Mouse (Mus musculus) forebrain, embryonic 13.5 days (tissue): Measurements from ENCODE around the gene Prdx2. TPM values are rescaled to one million over a fixed set of nuclear protein-coding genes. Genes with fewer than 3 reads are reported as not detected.
A peak's percentile ranks its signal among the peaks of the same experiment; 100 is the strongest.

Experiments used
- ATAC-seq: fragments of 200-750 bp; cut with Nextera tagmentation; 2 replicates; pipeline ENCODE4 v1.8.0; 2017
- H3K27ac ChIP-seq: fragments of 300-500 bp; sonication (generic); 2 replicates; pipeline ENCODE4 v1.5.1; 2015; ENCODE audit warnings: inconsistent platforms, mild to moderate bottlenecking, moderate library complexity
- H3K27me3 ChIP-seq: fragments of 300-500 bp; sonication (generic); 2 replicates; pipeline ENCODE4 v1.6.1; 2015; ENCODE audit warnings: mild to moderate bottlenecking, inconsistent platforms
- H3K36me3 ChIP-seq: fragments of 300-500 bp; sonication (generic); 2 replicates; pipeline ENCODE4 v1.6.1; 2015; ENCODE audit warnings: mild to moderate bottlenecking, inconsistent platforms; ENCODE audit not compliant: poor library complexity, severe bottlenecking
- H3K4me1 ChIP-seq: fragments of 300-500 bp; sonication (generic); 2 replicates; pipeline ENCODE4 v1.6.1; 2015; ENCODE audit warnings: inconsistent platforms
- H3K4me2 ChIP-seq: fragments of 300-500 bp; sonication (generic); 2 replicates; pipeline ENCODE4 v1.6.1; 2015; ENCODE audit warnings: inconsistent platforms, mild to moderate bottlenecking, moderate library complexity
- H3K4me3 ChIP-seq: fragments of 300-500 bp; sonication (generic); 2 replicates; pipeline ENCODE4 v1.5.1; 2015; ENCODE audit warnings: mild to moderate bottlenecking, inconsistent platforms
- H3K9ac ChIP-seq: fragments of 300-500 bp; sonication (generic); 2 replicates; pipeline ENCODE4 v1.6.1; 2015; ENCODE audit warnings: mild to moderate bottlenecking, inconsistent platforms
- H3K9me3 ChIP-seq: fragments of 300-500 bp; sonication (generic); replicated peaks from 2 replicates; pipeline ENCODE4 v1.6.1; 2016; ENCODE audit warnings: inconsistent platforms
- WGBS: fragments of 180-500 bp; shearing (Covaris S2); methylation state at CpG from one replicate; pipeline ENCODE4 v1.1.7; 2015; 5-methylcytosine and 5-hydroxymethylcytosine counted together
- polyA plus RNA-seq: library from polyadenylated mRNA; unstranded; fragments of >200 nt; fragmentation: Nextera tagmentation; extraction: Ambion mirVana; gene quantifications from 2 replicates; pipeline ENCODE4 v1.2.1, GENCODE M21; 2015

The Prdx2 gene
- polyA plus RNA-seq, 1 experiment from 2014 or later, result 1,662 TPM

DNA sequence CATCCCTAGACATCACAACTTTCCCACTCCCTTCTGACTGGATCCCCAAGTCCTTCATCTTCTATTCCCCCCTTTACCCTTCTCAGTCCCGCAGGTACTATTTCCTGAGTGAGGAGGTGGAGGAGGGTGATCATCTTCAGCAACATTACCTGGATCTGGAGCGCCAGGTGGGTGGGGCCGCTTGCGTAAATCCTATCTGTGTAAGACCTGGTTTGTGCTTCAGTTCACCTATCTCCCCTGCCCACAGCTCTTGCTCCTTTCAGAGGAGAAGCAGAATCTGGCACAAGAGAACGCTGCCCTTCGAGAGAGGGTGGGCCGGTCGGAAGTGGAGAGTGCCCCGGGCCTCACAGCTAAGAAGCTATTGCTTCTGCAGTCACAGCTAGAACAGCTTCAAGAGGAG lies 25.0 kb downstream of the Prdx2 start:
- WGBS, result 91% methylated on average over 9 of the region's 9 CpGs
- no peak overlapping the region for H3K4me3 ChIP-seq
- no peak overlapping the region; the same call in 1 of the 2 replicates for H3K9ac ChIP-seq
- no peaks in the 10 kb centered on the region for H3K36me3 ChIP-seq
- H3K27me3 ChIP-seq, result peaks cover 17% of the 10 kb centered on the region; the same call in 1 of the 2 replicates
- H3K9me3 ChIP-seq, result no peaks in the 10 kb centered on the region
- peaks cover 25% of the 10 kb centered on the region for H3K4me1 ChIP-seq
- ATAC-seq, result no peak
- H3K4me2 ChIP-seq, result no peak overlapping the region
- H3K27ac ChIP-seq, result no peak overlapping the region

DNA sequence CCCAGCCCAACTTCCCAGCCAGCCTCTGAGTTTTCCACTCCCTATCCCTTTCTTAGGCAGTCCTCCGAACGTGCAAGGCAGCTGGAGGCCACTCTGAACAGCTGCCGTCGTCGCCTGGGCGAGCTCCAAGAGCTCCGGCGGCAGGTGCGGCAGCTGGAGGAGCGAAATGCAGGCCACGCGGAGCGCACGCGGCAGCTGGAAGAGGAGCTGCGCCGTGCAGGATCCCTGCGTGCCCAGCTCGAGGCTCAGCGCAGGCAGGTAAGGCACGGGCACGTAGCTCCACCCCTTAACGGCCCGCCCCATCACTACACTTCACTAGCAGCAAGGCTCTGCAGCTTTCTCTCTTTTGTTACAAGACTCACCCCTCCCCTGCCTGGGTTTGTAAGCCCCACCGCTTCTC lies 26.3 kb downstream of the Prdx2 start:
- Histone ChIP-seq H3K4me2 (peak overlapping the region; percentile 32), H3K27me3 (peaks cover 17% of the 10 kb centered on the region; the same call in 1 of the 2 replicates), H3K36me3 (no peaks in the 10 kb centered on the region), H3K27ac (no peak overlapping the region), H3K4me1 (peaks cover 22% of the 10 kb centered on the region), H3K9ac (peak overlapping the region; percentile 30; the same call in 1 of the 2 replicates), H3K4me3 (no peak overlapping the region), H3K9me3 (no peaks in the 10 kb centered on the region)
- WGBS, result 20% methylated on average over 25 of the region's 25 CpGs
- ATAC-seq, result peak; percentile 25; the same call in 1 of the 2 replicates

DNA sequence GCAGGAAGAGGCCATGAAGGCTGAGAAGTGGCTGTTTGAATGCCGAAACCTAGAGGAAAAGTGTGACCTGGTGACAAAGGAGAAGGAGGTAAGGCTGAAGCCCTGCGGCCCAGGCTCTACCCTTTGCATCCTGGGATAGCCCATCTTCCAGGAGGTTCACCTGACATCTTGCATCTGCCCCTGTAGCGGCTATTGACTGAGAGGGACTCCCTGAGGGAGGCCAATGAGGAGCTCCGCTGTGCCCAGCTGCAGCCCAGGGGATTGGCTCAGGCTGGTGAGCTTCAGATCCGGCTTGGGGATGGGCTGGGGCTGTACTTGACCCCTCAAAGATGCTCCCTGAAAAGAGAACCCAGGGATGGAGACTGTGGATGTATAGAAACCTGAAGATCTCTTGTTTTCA lies 27.6 kb downstream of the Prdx2 start:
- 82% methylated on average over 5 of the region's 5 CpGs for WGBS

DNA sequence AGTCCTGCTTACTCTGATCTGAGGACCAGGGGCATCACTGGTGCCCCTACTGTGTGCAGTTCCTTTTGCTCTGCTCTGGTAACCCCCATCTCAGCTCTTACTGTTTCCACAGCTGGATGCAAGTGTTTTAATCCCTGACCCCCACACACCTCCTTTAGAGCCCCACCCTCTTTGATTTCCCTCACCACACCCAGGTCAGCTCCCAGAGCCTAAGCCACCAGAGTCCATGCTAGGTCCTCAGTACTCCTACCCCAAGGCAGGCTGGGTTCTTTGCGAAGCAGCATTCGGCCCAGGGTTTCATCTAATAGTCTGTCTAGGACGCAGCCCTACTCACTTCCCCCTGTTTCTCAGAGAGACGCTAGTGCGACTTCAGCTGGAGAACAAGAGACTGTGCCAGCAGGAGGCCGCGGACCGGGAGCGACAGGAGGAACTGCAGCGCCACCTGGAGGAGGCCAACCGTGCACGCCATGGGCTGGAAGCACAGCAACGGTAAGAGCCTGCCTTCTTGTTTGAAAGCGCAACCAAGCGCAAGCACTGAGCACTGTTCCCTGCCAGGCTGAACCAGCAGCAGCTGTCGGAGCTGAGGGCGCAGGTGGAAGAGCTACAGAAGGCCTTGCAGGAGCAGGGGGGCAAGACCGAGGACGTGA lies 28.4 kb downstream of the Prdx2 start:
- peak overlapping the region; percentile 48 for H3K9ac ChIP-seq
- H3K9me3 ChIP-seq, result no peaks in the 10 kb centered on the region
- ATAC-seq, result peak; percentile 86
- 0 out of 2 replicates have a peak overlapping the region, but pooled peaks have one; percentile 25 for H3K27ac ChIP-seq
- H3K4me2 ChIP-seq, result peak overlapping the region; percentile 46
- H3K36me3 ChIP-seq, result peaks cover 4% of the 10 kb centered on the region; the same call in 1 of the 2 replicates
- H3K4me1 ChIP-seq, result peaks cover 16% of the 10 kb centered on the region
- WGBS, result under 1% methylated on average over 19 of the region's 19 CpGs
- peaks cover 17% of the 10 kb centered on the region; the same call in 1 of the 2 replicates for H3K27me3 ChIP-seq
- 0 out of 2 replicates have a peak overlapping the region, but pooled peaks have one; percentile 9 for H3K4me3 ChIP-seq

More for the DNA sequence above, 27.6 kb downstream of the Prdx2 start:
- H3K4me3 ChIP-seq, result no peak overlapping the region
- H3K4me2 ChIP-seq, result no peak overlapping the region
- no peaks in the 10 kb centered on the region for H3K36me3 ChIP-seq
- no peaks in the 10 kb centered on the region for H3K9me3 ChIP-seq
- H3K4me1 ChIP-seq, result peaks cover 16% of the 10 kb centered on the region
- H3K9ac ChIP-seq, result no peak overlapping the region
- no peak overlapping the region for H3K27ac ChIP-seq
- ATAC-seq, result no peak
- peaks cover 17% of the 10 kb centered on the region; the same call in 1 of the 2 replicates for H3K27me3 ChIP-seq

DNA sequence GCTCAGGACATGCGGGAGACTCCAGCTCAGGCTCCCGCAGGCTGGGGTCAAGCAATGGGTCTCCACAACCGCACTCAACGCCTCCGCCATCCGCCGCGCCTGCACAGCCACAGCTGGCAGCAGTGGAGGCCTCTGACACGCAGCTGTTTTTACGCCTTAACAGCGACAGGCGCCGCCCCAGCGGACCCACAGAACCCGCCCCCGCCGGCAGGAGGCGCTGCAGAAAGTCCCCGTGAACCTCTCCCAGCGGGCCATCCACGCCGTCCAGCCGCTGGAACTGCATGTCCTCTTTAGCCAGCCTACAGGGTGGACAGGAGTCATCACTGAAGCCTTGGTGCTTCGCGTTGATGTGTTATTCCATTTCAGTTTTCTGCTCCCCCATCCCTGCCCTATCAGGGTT lies 38.3 kb downstream of the Prdx2 start:
- no peak overlapping the region for H3K9ac ChIP-seq
- no peak overlapping the region for H3K4me2 ChIP-seq
- no peak overlapping the region for H3K27ac ChIP-seq
- peaks cover 3% of the 10 kb centered on the region; the same call in 1 of the 2 replicates for H3K36me3 ChIP-seq
- no peaks in the 10 kb centered on the region for H3K4me1 ChIP-seq
- ATAC-seq, result no peak
- H3K4me3 ChIP-seq, result no peak overlapping the region
- peaks cover 39% of the 10 kb centered on the region for H3K27me3 ChIP-seq
- WGBS, result 20% methylated on average over 25 of the region's 25 CpGs
- no peaks in the 10 kb centered on the region; the same call in 1 of the 2 replicates for H3K9me3 ChIP-seq

DNA sequence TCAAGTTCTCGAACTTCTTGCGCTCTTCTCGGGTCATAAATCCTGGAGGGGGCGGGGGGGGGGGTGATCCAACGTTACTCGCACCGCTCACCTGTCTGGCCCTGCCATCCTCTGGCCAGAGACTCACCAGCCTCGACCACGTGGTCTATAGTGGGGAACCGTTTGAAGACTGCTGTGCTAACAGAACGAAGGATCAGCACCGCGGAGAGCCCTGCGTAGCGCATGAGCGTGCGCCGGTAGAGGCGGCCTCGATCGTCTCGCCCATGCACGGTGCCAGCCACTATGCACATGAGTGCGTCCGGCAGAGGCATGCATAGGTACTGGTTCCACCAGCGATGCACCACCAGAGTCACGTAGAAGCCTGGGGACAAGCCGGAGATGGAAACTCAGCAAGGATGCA lies 41.9 kb downstream of the Prdx2 start:
- ATAC-seq, result no peak
- Histone ChIP-seq H3K4me2 (no peak overlapping the region), H3K36me3 (no peaks in the 10 kb centered on the region), H3K27me3 (peaks cover 61% of the 10 kb centered on the region), H3K9ac (no peak overlapping the region), H3K4me3 (no peak overlapping the region), H3K9me3 (no peaks in the 10 kb centered on the region; the same call in 1 of the 2 replicates), H3K4me1 (no peaks in the 10 kb centered on the region), H3K27ac (no peak overlapping the region)
- WGBS, result 17% methylated on average over 28 of the region's 28 CpGs

DNA sequence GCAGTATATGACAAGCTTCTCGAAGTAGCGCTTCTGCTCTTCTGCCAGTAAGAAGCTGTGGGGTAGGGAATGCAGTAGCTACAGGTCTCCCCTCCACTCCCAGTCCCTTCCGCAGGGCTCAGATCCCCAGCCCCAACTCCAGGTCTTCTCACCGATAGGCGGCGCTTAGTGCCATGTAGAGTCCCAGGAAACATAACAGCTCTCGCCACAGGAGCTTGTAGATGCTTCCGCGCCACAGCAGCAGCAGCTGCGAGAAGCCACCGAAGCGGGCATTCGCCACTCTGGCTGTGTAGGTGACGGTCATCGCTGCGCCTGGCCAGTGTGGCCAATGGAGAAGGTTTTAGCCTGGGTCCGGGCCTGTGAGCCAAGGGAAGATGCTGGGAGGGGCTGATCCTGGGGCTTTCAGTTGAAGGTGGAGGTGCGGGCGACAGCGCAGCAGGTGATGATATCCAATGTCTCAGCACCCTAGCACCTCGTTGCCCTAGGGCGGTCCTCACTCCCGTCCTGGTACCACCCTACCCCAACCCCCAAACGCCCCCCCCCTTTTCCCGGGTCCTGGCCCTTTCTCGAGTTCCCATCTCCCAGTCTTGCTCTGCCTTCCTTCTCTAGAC lies 43.9 kb downstream of the Prdx2 start:
- peak overlapping the region; percentile 36 for H3K4me3 ChIP-seq
- WGBS, result 6% methylated on average over 26 of the region's 26 CpGs

DNA sequence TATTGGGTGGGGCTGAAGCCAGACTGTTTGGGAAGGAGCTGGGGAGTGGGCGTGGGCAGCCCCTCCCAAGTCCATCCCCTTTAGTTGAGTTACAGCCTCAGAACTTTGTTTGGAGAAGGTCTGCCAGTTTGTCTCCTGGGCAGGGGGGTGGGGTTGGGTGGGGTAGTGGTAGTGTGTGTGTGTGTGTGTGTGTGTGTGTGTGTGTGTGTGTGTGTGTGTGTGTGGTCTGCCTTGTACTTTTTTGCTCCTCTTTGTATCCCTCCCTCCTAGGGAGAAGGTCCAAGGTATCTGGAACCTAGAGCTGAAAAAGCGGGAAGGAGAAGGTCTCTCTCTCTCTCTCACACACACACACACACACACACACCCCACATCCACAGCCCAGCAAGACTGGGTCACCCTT lies 45.0 kb downstream of the Prdx2 start, which contains the start of gene Best2:
Gene Best2, minus strand, starts transcription at position 101 of the 400 bp plus-strand sequence.
- Histone ChIP-seq H3K36me3 (peaks cover 22% of the 10 kb centered on the region), H3K9ac (peak within 1 kb of the TSS; percentile 62), H3K27ac (no peak within 1 kb of the TSS), H3K4me2 (peak within 1 kb of the TSS; percentile 72), H3K9me3 (no peaks in the 10 kb centered on the region; the same call in 1 of the 2 replicates), H3K4me3 (peak within 1 kb of the TSS; percentile 36), H3K4me1 (no peaks in the 10 kb centered on the region), H3K27me3 (peaks cover 43% of the 10 kb centered on the region)
- no peak for ATAC-seq
- WGBS, result 93% methylated on average over 1 of the region's 2 CpGs

More for the DNA sequence above, 43.9 kb downstream of the Prdx2 start:
- H3K9me3 ChIP-seq, result no peaks in the 10 kb centered on the region; the same call in 1 of the 2 replicates
- H3K27ac ChIP-seq, result no peak overlapping the region
- peaks cover 53% of the 10 kb centered on the region for H3K27me3 ChIP-seq
- H3K4me2 ChIP-seq, result peak overlapping the region; percentile 72
- H3K36me3 ChIP-seq, result peaks cover 11% of the 10 kb centered on the region
- H3K4me1 ChIP-seq, result no peaks in the 10 kb centered on the region
- peak; percentile 81 for ATAC-seq
- peak overlapping the region; percentile 62 for H3K9ac ChIP-seq

DNA sequence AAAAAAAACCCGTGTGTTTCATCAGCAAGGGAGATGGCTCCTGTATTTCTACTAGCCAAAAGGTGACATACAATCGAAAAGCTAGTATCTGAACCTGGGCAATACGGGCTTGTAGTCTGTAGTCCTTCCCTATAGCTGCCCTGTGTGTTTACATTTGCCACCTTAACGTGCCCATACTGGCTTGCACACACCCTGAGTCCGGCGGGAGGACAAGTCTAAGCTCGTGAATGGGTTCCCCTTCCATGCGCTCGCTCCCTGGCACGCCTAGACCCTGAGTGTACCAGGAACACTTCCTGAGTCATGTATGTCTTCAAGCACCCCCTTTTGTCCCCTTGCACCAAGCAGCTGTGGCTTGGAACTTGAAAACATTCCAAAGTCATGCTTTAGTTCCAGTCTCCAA lies 47.3 kb downstream of the Prdx2 start:
- ATAC-seq, result no peak
- Histone ChIP-seq H3K27ac (no peak overlapping the region), H3K36me3 (peaks cover 45% of the 10 kb centered on the region), H3K4me2 (no peak overlapping the region), H3K4me1 (no peaks in the 10 kb centered on the region), H3K9ac (no peak overlapping the region), H3K4me3 (no peak overlapping the region), H3K9me3 (no peaks in the 10 kb centered on the region), H3K27me3 (peaks cover 27% of the 10 kb centered on the region)
- WGBS, result 68% methylated on average over 10 of the region's 10 CpGs

DNA sequence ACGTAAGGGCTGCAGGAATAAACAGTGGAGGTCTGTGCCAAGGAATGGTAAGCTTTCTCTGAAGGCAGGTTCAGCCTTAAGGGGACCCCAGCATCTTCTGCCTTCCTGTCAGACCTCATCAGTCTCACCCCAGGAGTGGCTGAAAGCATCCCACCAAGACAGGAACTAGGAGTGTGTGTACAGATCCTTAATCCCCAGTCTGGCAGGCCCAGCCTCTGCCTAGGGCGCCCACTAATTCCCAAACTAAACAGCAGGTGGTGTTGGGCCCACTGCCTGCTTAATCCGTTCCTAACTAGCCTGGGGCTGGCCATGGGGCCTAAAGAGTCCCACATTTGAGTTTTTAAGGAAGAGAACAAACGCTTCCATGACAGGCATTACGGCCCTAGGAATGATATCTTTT lies 47.8 kb downstream of the Prdx2 start:
- no peak overlapping the region for H3K4me2 ChIP-seq
- H3K9ac ChIP-seq, result no peak overlapping the region
- H3K4me1 ChIP-seq, result no peaks in the 10 kb centered on the region
- WGBS, result 17% methylated on average over 5 of the region's 5 CpGs
- H3K4me3 ChIP-seq, result no peak overlapping the region
- peaks cover 50% of the 10 kb centered on the region for H3K36me3 ChIP-seq
- H3K27me3 ChIP-seq, result peaks cover 25% of the 10 kb centered on the region
- no peak overlapping the region for H3K27ac ChIP-seq
- no peaks in the 10 kb centered on the region for H3K9me3 ChIP-seq
- ATAC-seq, result no peak

DNA sequence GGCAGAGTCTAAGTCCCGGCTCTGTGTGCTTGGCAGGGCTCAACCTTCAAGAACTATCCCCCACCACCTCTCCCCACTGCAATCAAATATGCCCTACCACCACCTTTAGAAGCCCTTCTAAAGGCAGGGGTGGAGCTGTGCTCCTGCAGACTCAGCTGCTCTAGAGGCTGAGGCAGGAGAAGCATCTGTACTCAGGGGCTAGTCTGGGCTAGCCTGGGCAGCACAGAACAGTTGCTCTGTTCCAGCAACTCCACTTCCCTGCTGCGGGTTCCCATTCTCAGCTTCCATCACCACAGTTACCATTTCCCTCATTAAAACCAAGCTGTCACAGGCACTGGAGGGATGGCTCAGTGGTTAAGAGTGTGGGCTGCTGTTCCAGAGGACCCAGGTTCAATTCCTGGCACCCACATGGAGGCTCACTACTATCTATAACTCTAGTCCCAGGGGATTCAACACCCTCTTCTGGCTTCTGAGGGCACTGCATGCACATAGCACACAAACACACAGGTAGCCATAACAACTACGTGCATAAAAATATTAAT lies 52.2 kb downstream of the Prdx2 start:
- 91% methylated on average over 3 of the region's 3 CpGs for WGBS
- Histone ChIP-seq H3K27ac (no peak overlapping the region), H3K4me1 (peaks cover 23% of the 10 kb centered on the region), H3K4me2 (no peak overlapping the region), H3K27me3 (no peaks in the 10 kb centered on the region), H3K9ac (no peak overlapping the region), H3K36me3 (peaks cover 70% of the 10 kb centered on the region), H3K9me3 (no peaks in the 10 kb centered on the region), H3K4me3 (no peak overlapping the region)
- no peak for ATAC-seq

DNA sequence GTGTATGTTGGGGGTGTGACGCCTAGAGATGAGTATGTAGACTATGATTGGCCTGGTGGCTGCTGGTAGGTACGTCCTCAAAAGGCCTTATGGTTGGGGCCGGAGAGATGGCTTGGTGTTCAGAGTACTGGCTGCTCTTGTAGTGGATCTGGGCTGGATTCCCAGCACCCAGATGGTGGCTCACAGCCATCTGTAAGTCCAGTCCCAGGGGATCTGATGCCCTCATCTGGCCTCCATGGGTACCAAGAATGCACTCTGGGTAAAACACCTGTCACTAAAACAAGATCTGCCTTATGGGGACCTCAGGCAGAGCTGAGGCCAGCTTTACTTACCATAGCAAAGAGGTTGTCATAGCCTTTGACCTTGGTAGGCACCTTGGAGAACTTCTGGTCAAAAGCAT lies 54.5 kb downstream of the Prdx2 start:
- peaks cover 36% of the 10 kb centered on the region for H3K4me1 ChIP-seq
- H3K4me2 ChIP-seq, result peak overlapping the region; percentile 94
- WGBS, result 96% methylated on average over 3 of the region's 3 CpGs
- H3K9ac ChIP-seq, result no peak overlapping the region; the same call in 1 of the 2 replicates
- no peak for ATAC-seq
- peaks cover 54% of the 10 kb centered on the region for H3K36me3 ChIP-seq
- H3K4me3 ChIP-seq, result peak overlapping the region; percentile 93
- H3K27me3 ChIP-seq, result no peaks in the 10 kb centered on the region
- no peaks in the 10 kb centered on the region for H3K9me3 ChIP-seq
- no peak overlapping the region for H3K27ac ChIP-seq
